Mouse (Mus musculus) limb, embryonic 11.5 days (tissue): ENCODE data around the gene Omp. TPM values are rescaled to one million over a fixed set of nuclear protein-coding genes. Genes with fewer than 3 reads are reported as not detected.

Experiments used
- ATAC-seq: fragments of 200-750 bp; cut with Nextera tagmentation; 2 replicates; pipeline ENCODE4 v1.8.0; 2017; ENCODE audit warnings: low read depth; ENCODE audit not compliant: insufficient number of reproducible peaks, low FRiP score, low TSS enrichment
- DNase-seq: peaks from one replicate; pipeline ENCODE4 v3.0.0-alpha.2; 2015; ENCODE audit warnings: low spot score
- H3K27ac ChIP-seq: fragments of 300-500 bp; sonication (generic); replicated peaks from 2 replicates; pipeline ENCODE4 v1.5.1; 2014; ENCODE audit warnings: low read depth, mild to moderate bottlenecking, low read length
- H3K27me3 ChIP-seq: fragments of 300-500 bp; sonication (generic); 2 replicates; pipeline ENCODE4 v1.6.1; 2014; ENCODE audit warnings: mild to moderate bottlenecking, low read length, mixed read lengths; ENCODE audit not compliant: control insufficient read depth, insufficient read depth
- H3K36me3 ChIP-seq: fragments of 300-500 bp; sonication (generic); 2 replicates; pipeline ENCODE4 v1.6.1; 2014; ENCODE audit warnings: mild to moderate bottlenecking, low read length, moderate library complexity, mixed read lengths; ENCODE audit not compliant: control insufficient read depth, insufficient read depth
- H3K4me1 ChIP-seq: fragments of 300-500 bp; sonication (generic); 2 replicates; pipeline ENCODE4 v1.6.1; 2014; ENCODE audit warnings: low read length, mixed read lengths; ENCODE audit not compliant: control insufficient read depth, insufficient read depth
- H3K4me2 ChIP-seq: fragments of 300-500 bp; sonication (generic); 2 replicates; pipeline ENCODE4 v1.6.1; 2014; ENCODE audit warnings: low read depth, mild to moderate bottlenecking, moderate library complexity; ENCODE audit not compliant: severe bottlenecking
- H3K4me3 ChIP-seq: fragments of 300-500 bp; sonication (generic); 2 replicates; pipeline ENCODE4 v1.5.1; 2014; ENCODE audit warnings: low read depth, low read length
- H3K9ac ChIP-seq: fragments of 300-500 bp; sonication (generic); 2 replicates; pipeline ENCODE4 v1.6.1; 2014; ENCODE audit warnings: mild to moderate bottlenecking, low read length
- H3K9me3 ChIP-seq: fragments of 300-500 bp; sonication (generic); 2 replicates; pipeline ENCODE4 v1.6.1; 2016; ENCODE audit warnings: low read length; ENCODE audit not compliant: control insufficient read depth
- WGBS: fragments of 180-500 bp; shearing (Covaris S2); extraction: QIAGEN DNeasy Blood & Tissue Kit; methylation state at CpG from one replicate; pipeline ENCODE4 v1.1.7; 2014; 5-methylcytosine and 5-hydroxymethylcytosine counted together
- polyA plus RNA-seq: library from polyadenylated mRNA; unstranded; fragments of >200 nt; fragmentation: Nextera tagmentation; extraction: Ambion mirVana; gene quantifications from 2 replicates; pipeline ENCODE4 v1.2.1, GENCODE M21; 2014

Omp gene
- polyA plus RNA-seq, 1 experiment from 2014 or later: 0.20 TPM

DNA sequence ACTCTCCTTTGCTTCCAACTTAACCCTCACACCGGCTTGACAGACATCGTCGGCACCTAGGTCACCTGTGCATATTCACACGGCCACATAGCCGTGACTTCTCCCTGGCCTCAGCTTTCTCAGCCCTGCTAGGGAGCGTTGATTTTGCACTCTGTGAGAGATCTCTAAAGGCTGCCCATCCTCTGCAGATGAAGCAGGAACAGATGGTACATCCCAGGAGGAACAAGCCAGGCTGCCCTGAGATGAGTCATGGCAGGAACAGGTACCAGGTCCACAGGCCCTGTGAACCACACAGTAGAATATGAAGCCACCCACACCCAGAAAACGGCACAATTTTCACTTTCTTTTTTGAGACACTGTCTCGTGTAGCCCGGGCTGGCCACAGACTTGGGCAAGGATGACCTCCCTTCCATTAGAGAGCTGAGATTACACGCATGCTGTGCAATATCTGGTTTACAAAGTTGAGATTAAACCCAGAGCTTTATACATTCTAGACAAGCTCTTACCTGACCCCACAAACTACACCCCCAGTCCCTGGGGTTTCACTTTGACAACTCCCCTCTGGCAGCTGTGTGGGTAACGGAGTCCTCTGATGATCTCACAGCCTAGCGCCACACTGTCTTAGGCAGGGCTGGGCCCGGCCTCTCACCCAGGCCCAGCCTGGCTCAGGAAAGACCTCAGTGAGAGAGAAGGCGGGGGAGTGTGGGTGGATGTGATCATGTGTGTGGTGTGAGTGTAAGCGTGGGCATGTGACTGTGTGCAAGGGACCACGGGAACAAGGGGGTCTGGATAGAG is 36.5 kb downstream of the Omp start:
- no peaks in the 10 kb centered on the region; the same call in 1 of the 2 replicates for H3K4me1 ChIP-seq
- H3K4me2 ChIP-seq: no peak overlapping the region
- no peak for DNase-seq
- H3K9me3 ChIP-seq: no peaks in the 10 kb centered on the region
- no peak overlapping the region for H3K9ac ChIP-seq
- H3K27ac ChIP-seq: no peak overlapping the region
- no peak overlapping the region for H3K4me3 ChIP-seq
- ATAC-seq: no peak
- no peaks in the 10 kb centered on the region for H3K27me3 ChIP-seq
- H3K36me3 ChIP-seq: no peaks in the 10 kb centered on the region
- 79% methylated on average over 16 of the region's 16 CpGs for WGBS

DNA sequence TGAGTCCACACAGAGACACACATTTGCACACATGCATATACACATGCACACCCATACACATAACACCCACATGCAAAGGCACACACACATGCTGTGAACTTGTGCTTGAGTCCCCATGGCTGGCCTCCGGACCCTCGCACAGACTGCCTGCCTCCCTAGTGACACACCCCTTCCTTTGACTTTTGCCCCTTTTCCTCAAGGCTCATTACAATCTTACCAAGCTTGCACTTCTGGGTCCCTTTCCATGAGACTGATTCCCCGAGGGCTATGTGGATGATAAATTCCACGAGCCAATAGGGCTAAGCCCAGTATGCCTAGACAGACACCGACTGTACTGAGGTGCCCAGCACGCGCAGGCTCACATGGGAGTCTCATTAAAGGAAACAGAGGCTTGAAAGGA is 39.0 kb downstream of the Omp start:
- no peak overlapping the region for H3K4me2 ChIP-seq
- no peak for DNase-seq
- no peaks in the 10 kb centered on the region for H3K9me3 ChIP-seq
- WGBS: 87% methylated on average over 7 of the region's 7 CpGs
- no peak for ATAC-seq
- no peaks in the 10 kb centered on the region for H3K36me3 ChIP-seq
- no peaks in the 10 kb centered on the region; the same call in 1 of the 2 replicates for H3K4me1 ChIP-seq
- H3K27me3 ChIP-seq: no peaks in the 10 kb centered on the region
- H3K27ac ChIP-seq: no peak overlapping the region
- no peak overlapping the region for H3K9ac ChIP-seq
- H3K4me3 ChIP-seq: no peak overlapping the region

DNA sequence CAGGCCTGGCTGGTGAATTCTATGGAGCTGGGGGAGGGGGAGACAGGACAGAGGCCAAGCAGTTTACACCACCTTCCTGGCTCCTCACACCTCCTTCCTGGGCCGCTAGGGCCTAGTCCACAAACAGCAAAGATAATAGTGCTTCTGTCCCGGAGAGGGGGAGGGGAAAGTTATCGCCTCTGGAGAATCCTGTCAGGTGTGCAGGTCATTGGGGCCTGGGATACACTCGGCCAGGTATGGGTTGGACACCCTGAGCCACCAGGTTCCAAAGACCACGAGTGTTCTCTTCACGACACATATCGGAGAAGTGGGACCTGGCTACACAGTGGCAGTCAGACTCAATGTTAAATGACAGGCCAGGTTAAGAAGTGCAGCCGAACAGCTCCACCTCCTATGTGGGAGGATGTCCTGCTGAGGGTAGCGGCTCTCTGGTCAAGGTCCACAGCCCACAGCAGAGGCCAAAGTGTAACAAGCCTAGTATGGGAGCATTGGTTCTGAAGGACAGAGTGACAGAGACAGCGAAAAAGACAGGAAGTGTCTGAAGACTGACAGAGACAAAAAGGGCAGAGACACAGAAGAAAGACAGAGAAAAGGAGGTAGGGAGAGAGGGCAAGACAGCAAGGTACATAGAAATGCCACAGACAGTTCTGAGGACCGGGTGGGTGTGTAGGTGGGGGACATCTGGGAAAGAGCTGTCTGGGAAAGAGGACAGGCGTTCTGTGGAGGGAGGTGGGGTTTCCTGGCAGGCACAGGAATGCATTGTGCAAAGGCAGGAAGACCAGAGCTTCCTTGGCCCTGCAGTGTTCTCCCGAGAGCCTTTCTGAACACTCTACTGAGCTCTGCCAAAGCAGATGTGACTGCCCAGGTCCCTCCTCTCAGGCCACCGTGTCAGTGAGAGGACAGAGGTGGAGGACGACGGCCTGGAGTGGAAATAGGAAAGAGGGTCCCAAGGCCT is 40.5 kb downstream of the Omp start:
- no peaks in the 10 kb centered on the region for H3K36me3 ChIP-seq
- H3K4me3 ChIP-seq: no peak overlapping the region
- ATAC-seq (no peak), DNase-seq (no peak)
- H3K4me2 ChIP-seq: no peak overlapping the region
- WGBS: 66% methylated on average over 16 of the region's 16 CpGs
- no peaks in the 10 kb centered on the region for H3K27me3 ChIP-seq
- H3K27ac ChIP-seq: no peak overlapping the region
- H3K9ac ChIP-seq: no peak overlapping the region; the same call in none of the 2 replicates
- no peaks in the 10 kb centered on the region for H3K4me1 ChIP-seq
- no peaks in the 10 kb centered on the region for H3K9me3 ChIP-seq

DNA sequence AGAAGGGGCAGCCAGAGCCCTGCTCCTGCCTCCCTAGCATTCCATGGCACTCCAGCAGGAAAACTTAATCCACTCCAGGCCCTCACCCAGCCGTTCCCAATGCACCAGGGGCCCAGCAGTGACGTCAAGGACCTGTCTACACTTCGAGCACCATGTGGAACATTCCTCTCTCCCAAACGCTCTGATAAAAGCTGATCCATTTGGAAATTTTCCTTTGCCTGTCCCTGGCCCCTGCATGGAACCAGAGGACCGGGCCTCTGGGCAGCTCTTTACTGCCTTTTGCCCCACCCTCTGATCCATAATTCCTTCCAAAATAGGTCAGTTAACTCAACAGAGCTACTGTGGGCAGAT is 41.4 kb downstream of the Omp start:
- ATAC-seq: peak; percentile 22; the same call in 1 of the 2 replicates
- Histone ChIP-seq H3K4me2 (no peak overlapping the region), H3K36me3 (no peaks in the 10 kb centered on the region), H3K27ac (no peak overlapping the region), H3K9ac (no peak overlapping the region; the same call in 1 of the 2 replicates), H3K27me3 (no peaks in the 10 kb centered on the region), H3K4me1 (no peaks in the 10 kb centered on the region), H3K9me3 (no peaks in the 10 kb centered on the region), H3K4me3 (no peak overlapping the region)
- WGBS: 71% methylated on average over 5 of the region's 5 CpGs
- DNase-seq: no peak

DNA sequence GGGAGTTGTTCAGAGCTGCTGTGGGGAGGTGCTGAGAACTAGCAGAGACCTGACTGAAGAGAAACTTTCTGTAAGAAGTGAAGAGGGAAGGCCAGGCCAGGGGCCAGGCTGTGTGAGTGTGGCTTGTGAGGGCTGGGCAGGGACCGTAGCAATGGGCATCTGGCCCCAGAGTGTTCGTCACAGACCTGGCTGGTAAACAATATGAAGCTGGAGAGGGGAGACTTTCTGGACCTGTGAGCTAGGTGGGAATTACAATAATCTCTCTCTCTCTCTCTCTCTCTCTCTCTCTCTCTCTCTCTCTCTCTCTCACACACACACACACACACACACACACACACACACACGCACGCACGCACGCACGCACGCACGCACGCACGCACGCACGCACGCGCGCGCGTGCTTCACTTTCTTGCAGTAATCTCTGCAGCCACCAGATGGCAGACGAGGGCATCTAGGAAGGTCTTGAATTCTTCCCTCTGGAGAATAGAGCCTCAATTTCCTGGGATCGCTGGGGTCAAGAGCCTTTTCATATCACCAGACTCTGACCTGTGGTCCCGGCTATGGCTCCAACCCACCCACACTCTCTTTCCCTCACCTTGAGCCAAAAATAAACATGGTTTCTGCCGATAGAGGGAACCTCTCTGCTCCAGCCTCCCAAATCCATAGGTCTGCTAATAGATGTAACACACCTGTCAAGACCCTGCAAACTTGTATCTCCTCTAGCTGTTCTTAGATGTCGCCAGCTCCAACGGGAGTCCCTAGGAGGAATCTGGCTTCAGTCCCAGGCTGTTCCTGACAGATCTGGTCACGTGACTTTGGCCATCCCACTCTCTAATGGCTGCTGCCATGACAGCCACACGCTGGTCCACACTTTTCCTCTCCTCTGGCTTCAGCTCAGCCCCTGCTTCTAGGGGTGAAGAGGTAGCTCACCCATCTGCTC is 42.0 kb downstream of the Omp start:
- Histone ChIP-seq H3K4me3 (no peak overlapping the region; the same call in 1 of the 2 replicates), H3K9me3 (no peaks in the 10 kb centered on the region), H3K9ac (peak overlapping the region; percentile 27), H3K27me3 (no peaks in the 10 kb centered on the region), H3K36me3 (no peaks in the 10 kb centered on the region), H3K4me2 (peak overlapping the region; percentile 20; the same call in 1 of the 2 replicates), H3K4me1 (no peaks in the 10 kb centered on the region), H3K27ac (no peak overlapping the region)
- WGBS: 19% methylated on average over 20 of the region's 26 CpGs
- ATAC-seq (peak; percentile 45; the same call in 1 of the 2 replicates), DNase-seq (peak; percentile 93)

DNA sequence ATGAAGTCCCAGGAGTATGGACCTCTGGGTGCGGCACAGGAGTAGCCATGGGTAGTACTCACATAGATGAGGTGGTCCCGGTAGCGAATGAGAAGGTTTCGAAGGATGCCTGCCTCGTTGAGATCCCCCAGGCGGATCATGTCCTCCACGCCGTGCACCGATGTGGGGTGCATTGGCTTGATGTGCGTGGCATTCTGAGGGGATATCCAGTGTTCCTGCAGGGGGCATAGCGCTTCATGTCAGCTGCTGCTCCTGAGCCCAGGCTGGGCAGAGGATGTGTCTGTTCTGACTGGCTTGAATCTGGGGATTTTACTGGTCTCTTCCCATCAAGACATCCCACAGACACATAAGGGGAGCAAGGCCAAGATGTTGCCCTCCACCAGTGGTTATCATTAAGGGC is 42.8 kb downstream of the Omp start:
- peak overlapping the region; percentile 27 for H3K9ac ChIP-seq
- H3K4me3 ChIP-seq: no peak overlapping the region

DNA sequence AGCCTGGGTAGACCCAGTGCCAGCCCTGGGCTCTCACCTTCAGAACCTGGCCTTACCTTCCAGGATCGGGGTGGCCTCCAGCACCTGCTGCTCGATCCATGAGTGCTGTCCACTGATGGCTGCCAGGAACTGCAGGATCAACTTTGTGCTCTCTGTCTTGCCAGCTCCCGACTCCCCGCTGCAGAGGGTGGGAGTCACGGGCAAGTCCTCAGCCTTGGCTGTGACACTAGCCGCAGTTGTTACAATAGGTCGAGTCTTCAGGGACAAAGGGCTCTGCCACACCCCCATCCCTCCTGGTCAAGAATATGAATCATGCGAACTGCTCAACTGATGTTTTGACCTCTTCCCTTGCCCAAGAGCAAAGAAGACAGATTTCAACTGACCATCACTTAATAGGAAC is 47.7 kb downstream of the Omp start:
- Histone ChIP-seq H3K9ac (no peak overlapping the region), H3K36me3 (peaks cover 3% of the 10 kb centered on the region), H3K4me2 (no peak overlapping the region), H3K4me3 (no peak overlapping the region), H3K27ac (no peak overlapping the region), H3K27me3 (no peaks in the 10 kb centered on the region), H3K4me1 (no peaks in the 10 kb centered on the region), H3K9me3 (no peaks in the 10 kb centered on the region)
- DNase-seq (no peak), ATAC-seq (no peak)
- 93% methylated on average over 8 of the region's 8 CpGs for WGBS

More for the DNA sequence above, 42.8 kb downstream of the Omp start:
- no peaks in the 10 kb centered on the region for H3K9me3 ChIP-seq
- no peaks in the 10 kb centered on the region for H3K4me1 ChIP-seq
- H3K27ac ChIP-seq: no peak overlapping the region
- no peaks in the 10 kb centered on the region for H3K36me3 ChIP-seq
- no peaks in the 10 kb centered on the region for H3K27me3 ChIP-seq
- DNase-seq: no peak
- peak overlapping the region; percentile 20; the same call in 1 of the 2 replicates for H3K4me2 ChIP-seq
- 95% methylated on average over 11 of the region's 11 CpGs for WGBS
- no peak for ATAC-seq
